Mouse (Mus musculus): Measurements from ENCODE around the gene 1110008L16Rik. TPM values are rescaled to one million over a fixed set of nuclear protein-coding genes. Genes with fewer than 3 reads are reported as not detected.
"Not testable (repeated sequence)": the region's sequence is repeated elsewhere in the genome, so short reads cannot be mapped to it uniquely, and the experiment has no call there.

The 1110008L16Rik gene
- polyA plus RNA-seq, 1 experiment from 2014 or later = 30.0 TPM

- Histone ChIP-seq H3K4me2 (replicated peaks; ENCODE audit: low read depth) (no peak overlapping the region), H3K9me3 (ENCODE audit: control insufficient read depth, low read length) (no peaks in the 10 kb centered on the region), H3K9ac (ENCODE audit: low read length) (no peak overlapping the region), H3K36me3 (ENCODE audit: control insufficient read depth, insufficient read depth, low read length) (no peaks in the 10 kb centered on the region), H3K4me1 (replicated peaks; ENCODE audit: control insufficient read depth, insufficient read depth) (no peaks in the 10 kb centered on the region), H3K27ac (replicated peaks) (no peak overlapping the region), H3K4me3 (ENCODE audit: low read depth, low read length) (no peak overlapping the region), H3K27me3 (ENCODE audit: control insufficient read depth, insufficient read depth, low read length) (no peaks in the 10 kb centered on the region)
- TF ChIP-seq CTCF (IDR thresholded peaks at IDR 0.05; ENCODE audit: low read depth) = no peak
- no peak for TF ChIP-seq EP300 (optimal IDR thresholded peaks at IDR 0.05)
- 71% methylated on average over 7 of the region's 7 CpGs for WGBS
- no peak for DNase-seq (ENCODE audit: low spot score)
- peak; percentile 45; the same call in 1 of the 2 replicates for ATAC-seq (ENCODE audit: low FRiP score, low TSS enrichment)
Observed at GRCm38 (mm10) chr12:55325702-55326101, 26.3 kb downstream of the 1110008L16Rik start.

GRCm38 (mm10) chr12:55328784-55329183, 29.4 kb downstream of the 1110008L16Rik start:
- no peak overlapping the region for H3K9ac ChIP-seq (ENCODE audit: low read length)
- 81% methylated on average over 4 of the region's 4 CpGs for WGBS
- DNase-seq (ENCODE audit: low spot score) (no peak), ATAC-seq (ENCODE audit: low FRiP score, low TSS enrichment) (no peak)
- H3K4me3 ChIP-seq (ENCODE audit: low read depth, low read length) = no peak overlapping the region
- no peaks in the 10 kb centered on the region for H3K4me1 ChIP-seq (replicated peaks; ENCODE audit: control insufficient read depth, insufficient read depth)
- H3K9me3 ChIP-seq (ENCODE audit: control insufficient read depth, low read length) = no peaks in the 10 kb centered on the region
- H3K4me2 ChIP-seq (replicated peaks; ENCODE audit: low read depth) = no peak overlapping the region
- no peaks in the 10 kb centered on the region for H3K27me3 ChIP-seq (ENCODE audit: control insufficient read depth, insufficient read depth, low read length)
- TF ChIP-seq EP300 (optimal IDR thresholded peaks at IDR 0.05) (no peak), CTCF (IDR thresholded peaks at IDR 0.05; ENCODE audit: low read depth) (no peak)
- no peak overlapping the region for H3K27ac ChIP-seq (replicated peaks)
- no peaks in the 10 kb centered on the region for H3K36me3 ChIP-seq (ENCODE audit: control insufficient read depth, insufficient read depth, low read length)

DNA sequence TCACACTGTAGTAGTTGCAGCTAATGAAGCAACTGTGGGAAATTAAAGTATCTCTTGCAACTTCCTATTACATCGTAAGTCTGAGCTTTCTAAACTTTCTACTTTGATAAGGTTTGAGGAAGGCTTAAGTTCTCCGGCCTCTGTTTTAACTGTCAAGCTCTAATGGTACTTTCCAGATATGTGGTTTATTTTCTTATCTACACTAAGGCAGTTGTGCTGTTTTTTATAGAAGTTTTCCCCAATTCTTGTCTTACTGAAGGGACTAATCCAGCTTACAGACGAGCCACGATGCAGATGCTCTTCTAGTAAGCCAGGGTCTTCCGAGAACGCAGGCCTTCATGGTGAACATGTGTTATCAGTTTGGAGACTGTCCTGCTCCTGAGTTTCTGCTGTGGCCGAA, 30.0 kb downstream of the 1110008L16Rik start:
- Histone ChIP-seq H3K36me3 (ENCODE audit: control insufficient read depth, insufficient read depth, low read length) (no peaks in the 10 kb centered on the region), H3K9ac (ENCODE audit: low read length) (no peak overlapping the region), H3K4me3 (ENCODE audit: low read depth, low read length) (no peak overlapping the region), H3K9me3 (ENCODE audit: control insufficient read depth, low read length) (no peaks in the 10 kb centered on the region), H3K4me2 (replicated peaks; ENCODE audit: low read depth) (no peak overlapping the region), H3K27me3 (ENCODE audit: control insufficient read depth, insufficient read depth, low read length) (no peaks in the 10 kb centered on the region), H3K27ac (replicated peaks) (no peak overlapping the region), H3K4me1 (replicated peaks; ENCODE audit: control insufficient read depth, insufficient read depth) (no peaks in the 10 kb centered on the region)
- TF ChIP-seq CTCF (IDR thresholded peaks at IDR 0.05; ENCODE audit: low read depth) (no peak), EP300 (optimal IDR thresholded peaks at IDR 0.05) (no peak)
- WGBS = 95% methylated on average over 7 of the region's 7 CpGs
- ATAC-seq (ENCODE audit: low FRiP score, low TSS enrichment) (no peak), DNase-seq (ENCODE audit: low spot score) (no peak)

DNA sequence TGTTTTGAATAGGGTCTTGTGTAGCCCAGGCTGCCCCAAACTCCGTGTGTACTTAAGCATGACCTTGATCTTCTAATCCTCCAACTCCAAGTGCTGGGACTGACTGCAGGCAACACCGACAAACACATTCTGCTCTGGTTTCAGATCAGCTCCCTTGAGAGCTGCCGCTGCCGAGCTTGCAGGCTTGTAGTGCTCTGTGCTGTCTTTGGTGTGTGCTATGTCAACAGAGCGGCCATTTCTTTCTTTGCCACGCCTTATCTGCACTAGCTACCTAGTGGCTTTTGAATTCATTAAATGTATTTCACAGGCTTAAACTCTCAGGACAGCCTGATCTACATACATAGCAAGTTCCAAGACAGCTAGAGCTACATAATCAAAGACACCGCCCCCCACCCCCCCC, 34.3 kb downstream of the 1110008L16Rik start:
- peak; percentile 55 for DNase-seq (ENCODE audit: low spot score)
- peak; percentile 80 for ATAC-seq (ENCODE audit: low FRiP score, low TSS enrichment)
- Histone ChIP-seq H3K36me3 (ENCODE audit: control insufficient read depth, insufficient read depth, low read length) (no peaks in the 10 kb centered on the region), H3K9me3 (ENCODE audit: control insufficient read depth, low read length) (no peaks in the 10 kb centered on the region), H3K4me1 (replicated peaks; ENCODE audit: control insufficient read depth, insufficient read depth) (no peaks in the 10 kb centered on the region), H3K27ac (replicated peaks) (no peak overlapping the region), H3K9ac (ENCODE audit: low read length) (no peak overlapping the region), H3K27me3 (ENCODE audit: control insufficient read depth, insufficient read depth, low read length) (no peaks in the 10 kb centered on the region), H3K4me2 (replicated peaks; ENCODE audit: low read depth) (no peak overlapping the region), H3K4me3 (ENCODE audit: low read depth, low read length) (no peak overlapping the region)
- 71% methylated on average over 7 of the region's 7 CpGs for WGBS
- TF ChIP-seq CTCF (IDR thresholded peaks at IDR 0.05; ENCODE audit: low read depth) (no peak), EP300 (optimal IDR thresholded peaks at IDR 0.05) (no peak)

DNA sequence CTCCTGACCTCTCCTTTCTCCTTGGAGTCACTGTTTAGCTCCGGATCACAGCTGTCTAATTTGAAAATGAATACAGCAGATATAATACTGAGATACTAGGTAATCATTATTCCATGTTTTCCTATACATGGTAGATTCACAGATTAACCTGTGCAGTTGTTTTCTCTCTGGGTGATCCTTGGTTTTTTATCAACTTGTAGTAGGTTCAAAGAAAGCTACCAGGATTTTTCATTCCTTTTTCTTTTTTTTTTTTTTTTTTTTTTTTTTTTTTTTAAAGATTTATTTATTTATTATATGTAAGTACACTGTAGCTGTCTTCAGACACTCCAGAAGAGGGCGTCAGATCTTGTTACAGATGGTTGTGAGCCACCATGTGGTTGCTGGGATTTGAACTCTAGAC, 39.1 kb downstream of the 1110008L16Rik start:
- DNase-seq (ENCODE audit: low spot score); H3K4me3 ChIP-seq (ENCODE audit: low read depth, low read length); H3K4me1 ChIP-seq (replicated peaks; ENCODE audit: control insufficient read depth, insufficient read depth); H3K4me2 ChIP-seq (replicated peaks; ENCODE audit: low read depth); H3K27me3 ChIP-seq (ENCODE audit: control insufficient read depth, insufficient read depth, low read length); H3K9me3 ChIP-seq (ENCODE audit: control insufficient read depth, low read length); H3K27ac ChIP-seq (replicated peaks); ATAC-seq (ENCODE audit: low FRiP score, low TSS enrichment); H3K9ac ChIP-seq (ENCODE audit: low read length); H3K36me3 ChIP-seq (ENCODE audit: control insufficient read depth, insufficient read depth, low read length): not testable (repeated sequence)
- 96% methylated on average over 1 of the region's 2 CpGs for WGBS

GRCm38 (mm10) chr12:55343045-55343444, 43.7 kb downstream of the 1110008L16Rik start:
- not testable (repeated sequence) for ATAC-seq (ENCODE audit: low FRiP score, low TSS enrichment); H3K27me3 ChIP-seq (ENCODE audit: control insufficient read depth, insufficient read depth, low read length); H3K9me3 ChIP-seq (ENCODE audit: control insufficient read depth, low read length); H3K36me3 ChIP-seq (ENCODE audit: control insufficient read depth, insufficient read depth, low read length); H3K9ac ChIP-seq (ENCODE audit: low read length); H3K4me3 ChIP-seq (ENCODE audit: low read depth, low read length); DNase-seq (ENCODE audit: low spot score); H3K4me2 ChIP-seq (replicated peaks; ENCODE audit: low read depth); H3K4me1 ChIP-seq (replicated peaks; ENCODE audit: control insufficient read depth, insufficient read depth)
- 55% methylated on average over 1 of the region's 1 CpGs for WGBS
- H3K27ac ChIP-seq (replicated peaks) = peak overlapping the region; percentile 41; the same call in 1 of the 2 replicates
